Comparison of ENCODE assay signal across 12 mouse cellular contexts in the genomic region with DNA sequence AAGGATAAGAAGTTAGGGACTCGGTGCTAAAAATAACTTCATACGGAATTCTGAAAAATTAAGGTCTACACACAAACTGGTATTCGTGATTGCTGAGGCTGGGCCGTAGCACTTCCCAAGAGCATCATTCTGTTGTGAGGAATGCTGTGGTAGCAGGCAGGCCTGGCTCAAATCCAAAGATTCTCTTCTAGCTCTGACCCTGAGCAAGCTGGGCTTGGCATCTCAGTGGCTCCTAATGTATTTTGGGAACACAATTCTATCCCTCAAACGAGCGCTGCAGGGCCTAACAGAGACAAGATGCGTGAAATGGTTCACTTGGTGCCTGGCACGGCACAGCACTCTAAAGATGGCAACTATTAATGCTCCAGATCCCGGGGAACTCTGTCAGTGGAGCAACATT.
DNase-seq lines count a peak whose midpoint lies in the region; ATAC-seq lines count a peak whose summit lies in the region.
"Had no signal": no experiment of that assay in that cellular context is flagged by ENCODE, and none has a peak within 500 bp of the region (broad histone marks: within the 10 kb centered on the region; RNA-seq: fewer than 3 reads in every experiment).

No protein-coding gene starts in this region.

- H3K27me3 ChIP-seq in heart, embryonic 11.5 days (ENCODE audit: control insufficient read depth, insufficient read depth, low read length) = no peaks in the 10 kb centered on the region
- no peaks in the 10 kb centered on the region for H3K27me3 ChIP-seq in neural tube, embryonic 15.5 days (replicated peaks)

- H3K9me3 ChIP-seq in heart, embryonic 11.5 days (replicated peaks; ENCODE audit: control insufficient read depth, low read length) = no peaks in the 10 kb centered on the region
- H3K9me3 ChIP-seq in neural tube, embryonic 15.5 days (replicated peaks) = no peaks in the 10 kb centered on the region

- no peak for ATAC-seq in heart, embryonic 11.5 days (replicated peaks; ENCODE audit: insufficient number of reproducible peaks, low FRiP score, low TSS enrichment)
- no peak for ATAC-seq in neural tube, embryonic 15.5 days (ENCODE audit: low FRiP score)
- ATAC-seq: midbrain, embryonic 16.5 days had no signal

- no peaks in the 10 kb centered on the region for H3K36me3 ChIP-seq in heart, embryonic 11.5 days (ENCODE audit: control insufficient read depth, insufficient read depth, low read length)
- no peaks in the 10 kb centered on the region for H3K36me3 ChIP-seq in neural tube, embryonic 15.5 days

- no peak overlapping the region for H3K9ac ChIP-seq in heart, embryonic 11.5 days (ENCODE audit: low read depth, low read length)
- no peak overlapping the region for H3K9ac ChIP-seq in neural tube, embryonic 15.5 days (replicated peaks)

- 60% methylated on average over 9 of the region's 9 CpGs for WGBS in heart, embryonic 11.5 days (ENCODE audit: insufficient replicate concordance)
- WGBS in neural tube, embryonic 15.5 days = 56% methylated on average over 9 of the region's 9 CpGs

- no peak overlapping the region for H3K4me2 ChIP-seq in heart, embryonic 11.5 days
- H3K4me2 ChIP-seq in neural tube, embryonic 15.5 days = no peak overlapping the region

- peak; percentile 12 for DNase-seq in heart, postnatal 4 days
- DNase-seq in neural tube, embryonic 10.5 days (ENCODE audit: extremely low spot score, low spot score) = no peak
- DNase-seq in cerebellum, adult 9-11 months = peak; percentile 46
- DNase-seq in thymus, postnatal 25 days = no peak
- no peak for DNase-seq in natural killer cell, adult 2 months (ENCODE audit: low spot score in 2 of 2)
- DNase-seq: kidney, adult 2 months; kidney, postnatal 4 days; liver; lung, adult 2 months had no signal

- H3K4me3 ChIP-seq in heart, embryonic 11.5 days (ENCODE audit: low read depth, low read length) = no peak overlapping the region
- no peak overlapping the region for H3K4me3 ChIP-seq in neural tube, embryonic 15.5 days (replicated peaks)

- H3K4me1 ChIP-seq in heart, embryonic 11.5 days (ENCODE audit: control insufficient read depth, insufficient read depth, low read length) = peaks cover 14% of the 10 kb centered on the region; the same call in 1 of the 2 replicates
- H3K4me1 ChIP-seq in neural tube, embryonic 15.5 days = peaks cover 6% of the 10 kb centered on the region; the same call in 1 of the 2 replicates

- no peak overlapping the region for H3K27ac ChIP-seq in heart, embryonic 11.5 days (ENCODE audit: low read depth, low read length)
- H3K27ac ChIP-seq in neural tube, embryonic 15.5 days (replicated peaks) = 0 out of 2 replicates have a peak overlapping the region, but pooled peaks have one; percentile 13

Comparison
In these comparisons a context has a peak if more than half of its experiments do, and no peak if none do; other contexts are left out.
1. DNase-seq: peak in heart, postnatal 4 days (single experiment) and cerebellum, adult 9-11 months (single experiment); none in neural tube, embryonic 10.5 days (single experiment), thymus, postnatal 25 days (single experiment) and natural killer cell, adult 2 months (0 of 2).